Mouse (Mus musculus) frontal cortex, postnatal 10 days (tissue): Measurements from ENCODE around the gene Cblb.

Experiments used
- DNase-seq, 2 experiments: peaks; one replicate each; pipeline ENCODE4 v3.0.0; 2022; ENCODE audit warnings: low spot score in 2 of 2, mixed read lengths in 1 of 2

The Cblb gene

GRCm38 (mm10) chr16:52129357-52129905 is 98.4 kb downstream of the Cblb start:
- no peak for DNase-seq

- DNase-seq, result no peak
Measured at GRCm38 (mm10) chr16:52132808-52133490, 101.9 kb downstream of the Cblb start.

DNA sequence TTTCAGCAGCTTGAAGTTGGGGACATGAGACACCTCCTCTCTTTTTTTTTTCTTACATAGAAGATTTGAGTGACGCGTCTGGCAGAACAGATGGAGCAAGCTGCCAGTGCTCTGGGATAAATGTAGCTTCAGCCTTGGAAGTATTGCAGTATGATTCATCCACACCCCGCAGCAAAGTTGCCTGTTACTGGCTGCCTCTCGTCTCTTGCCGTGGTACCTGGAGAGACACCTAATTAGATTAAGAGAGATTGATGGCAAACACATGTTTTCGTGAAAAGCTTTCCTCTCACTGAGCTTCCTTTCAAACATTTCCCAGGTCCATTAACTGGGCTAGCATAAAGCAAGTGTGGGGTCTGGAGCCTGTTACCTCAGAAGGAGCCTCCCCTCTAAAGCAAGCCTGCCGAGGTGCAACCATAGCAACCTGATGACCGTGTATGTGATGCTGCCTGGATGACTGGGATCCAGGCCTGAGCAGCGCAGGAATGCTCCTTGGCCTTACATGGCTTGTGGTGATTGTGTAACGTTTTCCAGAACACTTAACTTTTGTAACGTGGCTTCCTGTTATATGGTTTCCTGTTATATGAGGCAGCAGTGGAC is 103.7 kb downstream of the Cblb start:
- peak; percentile 52 to 58 for DNase-seq

DNA sequence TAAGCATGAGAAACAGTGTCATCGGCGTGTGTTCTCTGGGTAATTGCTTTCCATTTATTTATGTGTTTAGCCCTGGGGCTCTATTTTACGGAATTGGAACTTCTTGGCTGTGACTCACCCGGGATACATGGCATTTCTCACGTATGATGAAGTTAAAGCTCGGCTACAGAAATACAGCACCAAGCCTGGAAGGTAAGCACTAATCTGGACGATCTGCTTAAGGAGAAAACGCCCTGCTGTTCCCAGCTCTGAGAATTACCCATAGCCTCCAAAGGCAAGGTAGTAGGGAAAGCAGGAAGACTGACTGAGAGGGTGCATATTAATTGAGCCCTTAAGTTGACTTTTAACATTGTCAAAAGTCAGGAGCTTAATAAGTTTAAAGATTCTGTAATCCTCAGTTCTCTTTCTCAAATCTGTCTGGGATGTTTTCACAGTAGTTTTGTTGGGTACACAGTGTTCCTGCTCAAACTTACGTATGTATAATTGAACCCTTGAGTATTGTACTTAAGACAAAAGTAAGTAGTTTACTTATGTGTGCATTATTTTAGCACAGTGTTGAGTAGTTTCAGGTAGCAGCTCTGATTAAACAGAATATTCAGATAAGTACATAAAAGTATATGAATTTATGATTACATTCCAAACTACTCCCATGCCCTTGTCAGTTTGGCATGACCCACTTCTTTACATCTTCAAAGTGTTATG is 104.8 kb downstream of the Cblb start:
- no peak for DNase-seq

- no peak for DNase-seq
Measured at GRCm38 (mm10) chr16:52143101-52143500, 112.1 kb downstream of the Cblb start.

- no peak for DNase-seq
Measured at GRCm38 (mm10) chr16:52143818-52144217, 112.8 kb downstream of the Cblb start.

- DNase-seq, result no peak
Measured at GRCm38 (mm10) chr16:52144792-52145191, 113.8 kb downstream of the Cblb start.

DNA sequence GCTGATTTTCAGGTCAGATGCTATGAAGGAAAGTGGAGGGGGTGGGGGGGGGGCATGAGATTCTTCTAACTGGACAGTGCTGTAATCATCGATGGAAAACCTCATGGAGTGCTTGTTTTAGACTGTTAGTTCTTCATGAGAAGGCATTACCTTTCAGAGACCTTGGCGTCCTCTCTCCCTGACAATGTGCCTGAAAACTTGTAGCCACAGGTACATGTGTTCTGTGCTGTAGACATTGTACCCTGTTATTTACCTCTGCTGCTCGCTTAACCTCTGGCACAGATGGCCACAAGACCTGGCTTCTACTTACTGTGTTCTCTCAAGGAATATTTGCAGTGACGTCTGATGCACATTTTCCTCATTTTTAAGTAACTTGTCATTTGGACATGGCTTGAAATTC is 114.5 kb downstream of the Cblb start:
- DNase-seq, result no peak

- DNase-seq, result no peak
Measured at GRCm38 (mm10) chr16:52146976-52147696, 116.1 kb downstream of the Cblb start.

DNA sequence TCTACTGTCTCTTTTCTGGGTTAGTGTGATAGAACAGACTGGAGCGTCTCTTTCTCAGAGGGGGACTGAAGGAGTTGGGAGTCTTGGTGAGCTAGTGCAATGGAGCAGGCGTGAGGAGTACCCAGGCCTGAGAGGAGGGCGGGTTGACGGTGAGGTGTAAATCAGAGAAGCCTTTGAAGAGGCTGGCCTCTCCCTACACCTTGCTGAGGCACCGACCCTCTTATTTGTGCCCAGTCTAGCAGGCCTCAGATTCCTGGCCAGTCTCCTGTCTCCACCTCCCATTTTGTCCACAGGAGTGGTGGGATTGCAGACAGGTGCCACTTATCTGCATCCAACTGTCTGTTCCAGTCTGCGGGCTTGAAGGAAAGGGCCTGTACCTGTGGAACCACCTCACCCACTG is 117.0 kb downstream of the Cblb start:
- no peak for DNase-seq

DNA sequence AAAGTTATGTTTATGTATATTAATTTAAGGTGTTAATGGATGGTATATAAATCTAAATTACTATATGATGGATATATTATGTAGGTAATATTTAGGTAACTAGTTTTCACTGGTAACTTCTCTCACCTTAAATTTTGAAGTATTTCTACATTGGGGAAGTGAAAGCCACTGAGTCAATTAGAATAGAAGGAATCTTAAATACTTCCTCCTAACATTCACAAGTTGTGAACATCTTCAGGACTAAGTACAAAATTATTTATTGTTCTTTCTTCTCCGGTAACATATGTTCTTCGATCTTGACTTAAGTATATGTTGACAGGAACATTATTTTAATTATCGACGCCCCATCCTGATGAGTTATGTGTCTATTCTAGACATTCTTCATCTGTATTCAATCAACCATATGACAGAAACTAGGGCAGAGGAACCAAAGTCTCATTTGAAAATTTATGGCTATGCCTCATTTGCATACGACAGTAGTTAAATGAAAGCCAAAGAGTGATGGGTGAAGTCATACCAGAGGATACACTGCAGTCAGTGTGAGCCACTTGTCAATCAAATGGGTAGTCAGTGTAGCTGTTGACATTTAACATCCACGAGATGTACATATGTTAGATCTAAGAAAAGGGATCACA is 118.2 kb downstream of the Cblb start:
- DNase-seq, result no peak

DNA sequence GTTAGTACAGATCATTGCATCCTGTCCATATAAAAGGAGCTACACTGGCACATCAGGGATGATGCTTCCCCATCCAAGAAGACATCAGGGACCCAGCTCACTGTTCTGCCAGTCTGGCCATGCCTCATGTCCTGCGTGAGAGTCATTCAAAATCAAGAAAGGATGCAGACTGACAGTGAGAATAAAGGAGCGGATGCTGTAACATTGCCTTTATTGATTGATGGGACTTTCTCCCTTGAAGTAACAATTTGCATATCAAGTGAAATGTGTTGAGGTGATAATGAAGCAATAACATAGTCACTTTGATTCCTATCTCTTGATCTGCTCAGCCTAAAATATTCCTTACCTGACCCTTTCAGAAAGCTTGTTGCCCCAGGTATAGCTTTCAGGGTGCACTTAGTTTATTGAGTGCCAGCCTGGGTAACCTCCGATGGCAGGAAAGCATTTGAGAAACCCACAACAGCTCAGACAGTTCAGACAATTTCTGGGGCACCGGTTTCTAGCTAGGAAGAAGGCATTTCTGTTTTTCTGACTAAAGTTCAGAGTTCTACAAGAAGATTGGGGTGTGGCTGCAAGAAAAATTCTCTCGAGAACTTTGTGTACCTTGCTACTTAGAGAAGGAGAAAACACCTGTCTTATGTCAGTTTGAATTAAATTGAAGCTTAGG is 124.1 kb downstream of the Cblb start:
- DNase-seq, result no peak

DNA sequence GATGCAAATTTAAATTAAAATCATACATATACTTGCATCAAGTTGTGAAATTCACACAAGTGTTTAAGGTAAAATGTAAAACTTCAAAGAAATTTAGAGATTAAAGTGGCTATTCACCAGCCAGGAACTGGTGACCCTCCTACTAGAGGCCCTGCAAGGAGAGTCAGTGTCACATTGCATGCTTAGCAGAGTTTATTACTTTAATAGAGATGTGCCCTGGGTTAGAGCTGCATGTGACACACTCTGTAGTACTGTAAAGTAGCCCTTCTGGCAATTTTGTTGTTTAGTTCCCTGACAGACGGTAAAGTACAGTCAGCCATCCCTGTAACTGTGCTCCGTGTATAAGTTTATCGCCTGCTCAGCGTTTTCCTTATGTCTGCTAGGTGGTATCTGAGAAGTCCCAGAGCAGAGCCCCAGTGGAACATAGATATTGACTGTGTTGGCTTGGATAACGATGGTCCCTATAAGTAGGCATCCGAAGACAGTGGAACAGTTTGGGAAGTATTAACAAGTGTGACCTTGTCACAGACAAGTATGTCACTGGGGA is 129.0 kb downstream of the Cblb start:
- DNase-seq, result no peak

DNA sequence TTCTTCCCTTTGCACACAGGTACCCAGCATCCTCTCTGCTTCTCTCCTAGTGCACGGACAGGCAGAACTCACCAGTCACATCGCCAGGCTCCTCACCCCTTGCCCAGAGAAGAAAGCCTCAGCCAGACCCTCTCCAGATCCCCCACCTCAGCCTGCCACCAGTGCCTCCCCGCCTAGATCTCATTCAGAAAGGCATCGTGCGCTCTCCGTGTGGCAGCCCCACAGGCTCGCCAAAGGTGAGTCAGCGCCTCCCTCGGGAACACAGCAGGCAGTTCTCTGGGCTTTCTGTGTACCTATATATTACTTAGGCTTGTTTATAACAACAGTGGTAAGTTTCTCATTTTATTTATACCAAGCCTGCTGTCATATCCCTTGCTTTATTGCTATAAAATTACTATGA is 133.2 kb downstream of the Cblb start:
- DNase-seq, result no peak

- DNase-seq, result no peak
Measured at GRCm38 (mm10) chr16:52173253-52173652, 142.2 kb downstream of the Cblb start.

DNA sequence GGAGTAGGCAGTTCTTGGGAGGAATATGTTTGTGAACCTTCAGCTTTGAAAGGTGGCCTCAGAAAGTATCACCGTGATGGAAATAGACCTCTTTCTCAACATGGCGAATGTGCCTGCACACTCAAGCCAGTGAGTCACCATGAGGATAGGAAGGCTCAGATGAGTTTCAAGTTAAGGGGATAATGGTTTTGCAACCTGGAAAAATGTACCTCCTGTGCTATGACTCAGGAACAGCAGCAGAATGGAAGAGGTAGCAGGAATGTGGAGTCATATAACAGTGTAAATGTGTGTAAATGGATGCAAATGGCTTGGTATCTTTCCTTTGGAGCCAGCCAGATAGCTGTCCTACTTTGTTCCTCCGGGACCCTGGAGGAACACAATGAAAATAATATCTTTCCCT is 148.8 kb downstream of the Cblb start:
- DNase-seq, result no peak

- no peak for DNase-seq
Measured at GRCm38 (mm10) chr16:52182057-52182456, 151.0 kb downstream of the Cblb start.

DNA sequence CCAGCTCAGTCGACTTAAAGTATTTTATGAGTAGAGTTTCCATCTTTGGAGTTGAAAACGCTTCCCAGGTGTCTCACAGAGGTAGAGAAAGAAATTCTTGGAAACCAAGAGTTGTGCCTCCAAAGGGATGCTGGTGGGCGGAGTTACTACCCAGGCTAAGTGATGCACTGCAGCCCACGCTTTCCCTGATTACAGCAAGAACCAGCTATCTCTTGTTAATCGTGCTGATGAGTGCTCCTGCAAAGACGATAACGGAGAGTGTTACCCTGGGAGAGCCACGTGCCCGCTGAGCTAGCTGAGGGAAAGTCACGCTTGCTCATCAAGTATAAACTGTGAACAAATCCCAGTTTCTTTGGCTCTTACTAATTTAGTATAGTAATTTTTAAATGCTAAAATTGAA is 153.3 kb downstream of the Cblb start:
- no peak for DNase-seq

GRCm38 (mm10) chr16:52186731-52187130 is 155.7 kb downstream of the Cblb start:
- DNase-seq, result no peak

DNA sequence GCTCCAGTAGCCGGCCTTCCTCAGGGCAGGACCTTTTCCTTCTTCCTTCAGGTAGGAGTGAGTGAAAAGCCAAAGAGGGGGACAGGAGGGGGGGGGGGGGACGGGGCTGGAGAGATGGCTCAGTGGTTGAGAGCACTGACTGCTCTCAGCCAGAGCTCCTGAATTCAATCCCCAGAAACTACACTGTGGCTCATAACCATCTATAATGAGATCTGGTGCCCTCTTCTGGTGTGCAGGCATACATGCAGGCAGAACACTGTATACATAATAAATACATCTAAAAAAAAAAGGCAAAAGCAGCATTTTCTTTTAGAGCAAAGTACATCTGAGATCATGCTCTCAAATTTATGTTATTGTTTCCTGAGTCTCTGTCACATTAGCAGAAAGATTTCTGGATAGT is 158.1 kb downstream of the Cblb start:
- no peak for DNase-seq

DNA sequence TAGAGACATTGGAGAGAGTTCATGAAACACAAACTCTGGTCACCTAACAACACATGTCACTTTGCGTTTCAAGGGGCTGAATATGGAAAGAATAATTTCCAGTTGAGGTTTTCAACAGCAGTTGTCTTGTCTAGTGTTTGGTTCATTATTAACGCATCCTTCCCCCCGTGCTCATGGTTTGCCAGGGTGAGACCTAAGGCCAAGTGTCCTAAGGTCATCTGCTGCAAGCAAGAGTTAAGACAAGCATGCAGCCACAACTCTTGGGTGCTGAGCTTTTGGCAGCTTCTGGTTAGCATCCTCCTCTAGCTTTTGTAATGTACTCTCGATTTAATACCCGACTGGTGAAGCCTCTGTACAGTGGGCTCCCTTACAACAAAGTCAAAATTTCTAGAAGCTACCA is 159.7 kb downstream of the Cblb start:
- DNase-seq, result no peak
